Mouse (Mus musculus): Measurements from ENCODE around the gene Tmem135. TPM values are rescaled to one million over a fixed set of nuclear protein-coding genes. Genes with fewer than 3 reads are reported as not detected.
A peak's percentile ranks its signal among the peaks of the same experiment; 100 is the strongest.

Tmem135 gene
- total RNA-seq, 2 experiments from 2014 or later: 58.1 to 62.4 TPM

DNA sequence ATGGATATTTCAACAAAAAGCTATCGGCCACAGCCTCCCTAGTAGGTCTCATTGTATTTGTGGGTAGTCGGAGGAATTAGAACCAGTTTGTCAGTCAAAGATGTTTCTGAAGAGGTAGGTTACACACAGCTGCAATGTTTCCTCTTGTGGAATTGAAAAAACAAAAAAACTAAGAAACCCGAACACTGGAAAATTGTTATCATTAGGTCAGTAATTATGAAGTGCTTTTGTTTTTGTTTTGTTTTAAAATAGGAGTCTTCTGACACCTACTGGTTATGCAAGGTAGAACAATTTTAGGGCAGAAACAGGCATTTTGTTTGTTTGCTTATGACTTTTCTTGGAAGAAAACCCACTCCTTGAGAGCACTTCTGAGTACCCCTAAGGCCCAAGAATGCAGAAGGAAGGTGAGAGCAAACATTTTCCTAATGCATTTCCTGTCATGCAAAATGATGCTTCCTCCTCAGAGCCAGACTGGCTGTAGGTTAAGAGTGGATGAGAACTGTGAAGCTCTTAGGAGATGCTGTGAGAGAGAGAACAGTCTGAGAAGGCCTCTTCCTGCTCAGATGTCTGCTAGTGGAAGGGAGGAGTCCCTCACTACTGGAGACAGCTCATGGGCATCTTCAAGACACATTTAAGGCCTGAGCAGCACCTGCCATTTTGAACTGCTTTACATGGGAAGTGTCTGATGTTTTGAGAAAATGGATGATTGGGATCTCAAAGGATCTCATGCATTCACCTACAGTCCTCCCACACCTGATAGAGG, 15.1 kb upstream of the Tmem135 start:
- DNase-seq (ENCODE audit: low spot score in 2 of 2): no peak

DNA sequence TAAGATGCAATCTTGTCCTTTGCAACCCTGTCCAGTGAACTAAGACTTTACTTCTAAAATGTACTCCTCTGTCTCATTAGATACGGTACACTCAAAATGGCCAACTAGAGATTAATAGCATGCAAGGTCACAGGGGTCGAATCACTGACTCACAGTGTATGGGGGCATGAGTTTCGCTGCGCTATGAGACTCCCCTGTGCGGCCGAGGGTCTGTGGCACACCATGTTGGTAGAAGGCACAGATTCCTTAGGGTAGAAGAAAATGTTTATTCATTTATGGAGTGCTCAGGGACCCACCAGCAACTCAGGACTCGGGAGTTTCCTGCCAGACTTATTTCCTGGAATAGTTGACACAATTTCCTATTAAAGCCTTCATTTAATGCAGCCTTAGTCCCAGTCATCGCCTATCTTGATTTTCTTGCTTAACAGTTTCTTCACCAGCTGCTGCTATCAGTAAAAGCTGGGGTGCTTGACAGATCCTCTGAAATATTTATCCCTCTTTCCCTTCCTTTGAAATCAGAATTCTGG, 14.2 kb upstream of the Tmem135 start:
- DNase-seq (ENCODE audit: low spot score in 2 of 2): no peak

DNA sequence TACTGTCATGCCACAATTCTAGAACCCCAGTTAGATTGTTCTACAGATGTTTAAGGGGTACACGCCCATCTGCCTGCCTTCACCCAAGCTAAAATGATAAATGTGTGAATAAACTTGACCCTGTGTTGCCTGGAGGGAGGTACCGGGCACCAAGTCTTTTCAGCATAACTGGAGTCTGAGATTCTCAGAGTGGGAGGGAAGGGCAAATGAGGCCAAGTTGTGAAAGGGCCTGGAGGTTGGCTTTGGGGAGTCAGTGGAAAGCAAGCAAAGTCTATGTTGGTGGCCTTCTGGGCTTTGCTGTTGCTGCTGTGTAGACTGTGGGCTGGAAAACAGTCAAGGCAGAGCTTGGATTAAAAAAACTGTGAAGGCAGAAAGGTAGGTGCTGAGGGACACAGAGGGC, 13.7 kb upstream of the Tmem135 start:
- DNase-seq (ENCODE audit: low spot score in 2 of 2): no peak

DNA sequence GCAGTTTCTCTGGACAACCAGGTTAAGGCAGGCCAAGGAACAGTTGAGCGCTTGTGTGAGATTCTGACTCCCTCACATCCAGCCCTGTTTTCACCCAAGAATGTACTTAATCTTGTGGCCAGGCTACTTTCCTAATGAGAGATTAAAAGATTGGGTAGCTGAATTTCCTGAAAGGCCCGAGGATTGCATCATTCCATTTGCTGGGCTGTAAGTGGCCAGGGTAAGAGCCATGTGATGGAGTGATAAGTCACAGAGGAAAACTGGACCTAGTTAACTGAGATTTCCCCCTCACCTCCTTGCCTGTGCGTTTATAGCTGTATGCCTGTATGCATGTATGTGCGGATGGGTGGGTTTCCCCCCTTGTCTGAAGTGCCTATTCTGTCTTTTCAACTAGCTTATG, 12.0 kb upstream of the Tmem135 start:
- DNase-seq (ENCODE audit: low spot score in 2 of 2): no peak

DNA sequence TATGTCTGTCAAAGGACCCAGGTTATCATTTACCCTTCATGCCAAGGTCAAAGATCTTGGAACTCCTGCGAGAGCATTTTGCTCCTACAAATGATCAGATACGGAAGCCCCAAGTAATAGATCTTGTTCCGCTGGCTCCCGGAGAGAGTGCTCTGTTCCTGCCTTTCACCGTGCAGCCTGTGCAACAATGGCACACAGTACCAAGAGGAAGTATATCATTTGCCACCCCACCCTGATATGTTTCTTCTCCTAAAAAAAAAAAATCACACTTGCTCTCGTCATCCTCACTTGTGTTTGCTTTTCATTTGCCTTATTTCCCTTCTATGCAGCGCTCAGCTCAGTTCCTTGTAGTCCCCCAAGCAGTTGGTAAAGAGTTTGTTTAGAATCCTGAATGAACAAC, 8.1 kb upstream of the Tmem135 start:
- DNase-seq (ENCODE audit: low spot score in 2 of 2): no peak

DNA sequence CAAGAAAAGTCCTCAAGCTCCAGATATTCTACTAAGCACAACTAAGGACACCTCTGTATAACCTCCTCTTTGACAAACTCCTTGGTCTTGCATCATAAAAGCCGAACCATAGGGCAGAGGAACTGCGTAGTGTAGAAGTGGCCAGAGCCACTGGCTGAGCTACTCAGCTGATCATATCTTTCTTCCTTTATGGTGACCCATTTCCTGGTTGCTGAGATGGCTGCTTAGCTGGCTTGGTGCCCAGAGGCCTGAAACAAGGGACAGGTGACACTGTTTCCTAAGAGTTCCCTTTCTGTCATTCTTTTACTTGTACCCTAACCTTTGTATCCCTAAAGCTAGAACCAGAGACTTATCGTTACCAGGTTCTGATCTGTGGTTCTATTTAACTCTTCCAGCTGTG, 7.3 kb upstream of the Tmem135 start:
- DNase-seq (ENCODE audit: low spot score in 2 of 2): no peak

DNA sequence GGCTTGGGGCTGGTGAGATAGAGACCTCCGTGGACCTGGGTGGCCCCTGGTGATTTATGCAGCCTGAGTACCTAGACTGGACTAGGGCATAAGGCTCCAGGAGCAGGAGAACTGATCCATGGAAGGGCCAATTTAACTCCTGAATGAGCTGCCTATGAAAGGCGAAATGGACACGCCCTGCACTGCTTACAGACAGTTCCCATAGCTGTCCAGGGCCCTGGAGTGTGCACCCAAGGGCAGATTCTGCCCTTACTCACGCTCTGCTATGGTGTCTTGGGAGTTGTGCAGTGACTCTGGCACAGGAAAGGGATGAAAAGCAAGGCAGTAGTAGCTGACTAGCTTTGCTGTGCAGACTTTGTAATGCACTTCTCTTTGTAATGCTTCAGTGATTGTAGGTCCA, 6.3 kb upstream of the Tmem135 start:
- DNase-seq (ENCODE audit: low spot score in 2 of 2): no peak

DNA sequence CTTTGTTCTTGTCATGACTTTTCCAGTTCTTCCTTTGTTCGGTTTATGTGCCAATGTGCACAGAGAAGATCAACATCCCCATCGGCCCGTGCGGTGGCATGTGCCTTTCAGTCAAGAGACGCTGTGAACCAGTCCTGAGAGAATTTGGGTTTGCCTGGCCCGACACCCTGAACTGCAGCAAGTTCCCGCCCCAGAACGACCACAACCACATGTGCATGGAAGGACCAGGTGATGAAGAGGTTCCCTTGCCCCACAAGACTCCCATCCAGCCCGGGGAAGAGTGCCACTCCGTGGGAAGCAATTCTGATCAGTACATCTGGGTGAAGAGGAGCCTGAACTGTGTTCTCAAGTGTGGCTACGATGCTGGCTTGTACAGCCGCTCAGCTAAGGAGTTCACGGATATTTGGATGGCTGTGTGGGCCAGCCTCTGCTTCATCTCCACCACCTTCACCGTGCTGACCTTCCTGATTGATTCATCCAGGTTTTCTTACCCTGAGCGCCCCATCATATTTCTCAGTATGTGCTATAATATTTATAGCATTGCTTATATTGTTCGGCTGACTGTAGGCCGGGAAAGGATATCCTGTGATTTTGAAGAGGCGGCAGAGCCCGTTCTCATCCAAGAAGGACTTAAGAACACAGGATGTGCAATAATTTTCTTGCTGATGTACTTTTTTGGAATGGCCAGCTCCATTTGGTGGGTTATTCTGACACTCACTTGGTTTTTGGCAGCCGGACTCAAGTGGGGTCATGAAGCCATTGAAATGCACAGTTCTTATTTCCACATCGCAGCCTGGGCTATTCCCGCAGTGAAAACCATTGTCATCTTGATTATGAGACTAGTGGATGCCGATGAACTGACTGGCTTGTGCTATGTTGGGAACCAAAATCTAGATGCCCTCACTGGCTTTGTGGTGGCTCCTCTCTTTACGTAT, 3.3 kb upstream of the Tmem135 start:
- DNase-seq (ENCODE audit: low spot score in 2 of 2): no peak

DNA sequence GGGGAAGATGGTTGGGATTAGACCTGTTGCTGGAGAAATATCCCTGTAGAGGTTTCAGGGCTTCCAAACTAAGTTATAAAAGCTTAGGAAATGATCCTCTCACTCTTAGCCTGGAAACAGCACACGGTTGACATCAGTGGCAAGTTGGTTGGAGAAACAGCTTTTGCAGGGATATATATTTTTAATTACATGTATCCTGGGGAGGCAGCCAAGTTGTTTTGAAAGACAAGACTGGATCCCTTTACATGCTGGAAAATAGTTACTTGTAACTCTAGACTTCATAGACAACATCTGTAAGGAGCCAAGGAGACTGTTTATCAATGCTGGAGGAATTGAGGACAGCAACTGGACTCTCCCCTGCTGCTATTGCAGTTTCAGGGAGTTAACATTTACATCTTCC, 2.0 kb upstream of the Tmem135 start:
- DNase-seq (ENCODE audit: low spot score in 2 of 2): no peak

DNA sequence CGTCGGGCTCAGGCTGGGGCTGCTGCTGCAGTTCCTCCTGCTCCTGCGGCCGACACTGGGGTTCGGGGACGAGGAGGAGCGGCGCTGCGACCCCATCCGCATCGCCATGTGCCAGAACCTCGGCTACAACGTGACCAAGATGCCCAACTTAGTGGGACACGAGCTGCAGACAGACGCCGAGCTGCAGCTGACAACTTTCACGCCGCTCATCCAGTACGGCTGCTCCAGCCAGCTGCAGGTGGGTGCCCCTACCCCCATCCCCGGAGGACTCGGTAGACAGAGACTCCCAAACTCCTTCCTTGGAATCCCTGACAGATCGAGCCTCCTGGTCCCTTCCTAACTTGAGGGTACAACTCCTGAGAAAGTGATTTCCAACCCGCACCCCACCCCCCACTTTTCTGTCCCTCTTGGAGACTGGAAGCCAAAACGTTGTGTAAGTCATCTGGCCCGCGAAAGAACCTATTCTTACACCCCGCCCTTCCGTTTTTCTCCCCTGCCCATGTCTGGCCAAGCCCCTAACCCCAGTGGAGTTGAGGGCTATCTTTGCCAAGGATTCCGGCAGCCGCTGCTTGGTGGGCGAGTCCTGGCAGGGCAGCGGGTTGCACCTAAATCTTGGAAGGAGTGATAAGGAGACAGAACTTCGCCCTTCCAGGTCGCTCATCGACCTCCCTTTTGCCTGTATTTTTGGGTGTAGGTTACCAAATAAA, 865 bp upstream of the Tmem135 start:
- DNase-seq (ENCODE audit: low spot score in 2 of 2): peak in 1 of 2 experiments; percentile 9

DNA sequence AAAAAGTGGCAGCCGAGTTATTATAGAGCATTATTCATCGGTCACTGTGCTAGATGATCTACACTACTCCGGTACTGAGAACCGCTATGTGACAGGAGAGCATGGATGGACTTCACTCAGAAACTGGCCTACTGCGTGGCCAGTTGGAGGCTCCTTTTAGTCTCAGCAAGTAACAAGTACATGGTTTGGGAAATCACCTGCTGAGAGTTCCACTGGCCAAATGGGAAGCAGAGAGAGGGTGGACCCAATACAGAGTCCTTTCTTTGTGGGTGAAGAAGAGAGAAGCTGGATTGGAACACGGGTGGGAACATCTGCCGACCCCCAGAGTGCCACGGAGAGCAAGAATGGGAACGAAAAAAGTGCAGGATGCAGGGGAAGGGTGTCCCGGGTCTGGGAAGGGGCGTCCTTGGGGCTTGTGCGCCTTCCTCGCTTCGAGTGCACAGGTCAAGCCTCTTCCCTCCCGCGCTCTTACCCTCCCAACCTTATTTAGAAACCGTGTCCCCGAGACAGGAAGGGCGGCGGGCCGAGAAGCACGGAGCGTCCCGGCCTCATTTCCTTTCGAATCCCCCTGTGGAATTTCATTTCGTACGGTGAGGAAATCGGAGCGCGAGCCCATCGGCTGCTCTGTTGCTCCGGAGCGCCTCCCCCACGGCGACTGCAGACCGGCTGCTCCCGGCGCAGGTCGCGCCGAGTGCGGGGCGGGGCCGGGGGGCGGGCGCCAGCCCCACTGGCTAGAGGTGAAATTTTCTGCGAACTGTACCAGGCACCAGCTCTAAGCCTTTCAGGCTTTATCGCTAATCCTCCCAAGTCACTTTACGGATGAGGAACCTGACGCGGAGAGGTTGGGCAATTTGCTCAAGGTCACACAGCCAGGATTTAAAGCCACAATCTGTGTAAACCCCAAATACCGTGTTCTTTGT, 709 bp downstream of the Tmem135 start:
- peak; percentile 48 to 68 for DNase-seq (ENCODE audit: low spot score in 2 of 2)

DNA sequence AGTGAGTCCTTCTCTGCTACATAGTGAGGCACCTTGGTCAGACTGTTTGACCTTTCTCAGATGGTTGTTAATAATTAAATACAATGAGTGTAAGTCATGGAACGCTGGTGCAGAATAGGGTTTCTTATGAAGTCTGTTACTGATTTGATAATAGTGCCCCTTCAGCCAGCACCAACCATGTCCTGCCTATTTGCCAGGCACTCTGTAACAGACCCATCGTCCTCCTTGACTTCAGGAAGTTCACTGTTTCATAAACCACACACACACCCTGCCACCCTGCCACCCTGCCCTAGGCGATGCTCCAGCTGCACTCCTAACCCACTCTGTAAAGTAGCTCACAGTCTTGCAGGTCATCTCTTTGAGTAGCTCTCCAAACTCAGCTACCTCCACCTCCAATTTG, 2.1 kb downstream of the Tmem135 start:
- no peak for DNase-seq (ENCODE audit: low spot score in 2 of 2)

DNA sequence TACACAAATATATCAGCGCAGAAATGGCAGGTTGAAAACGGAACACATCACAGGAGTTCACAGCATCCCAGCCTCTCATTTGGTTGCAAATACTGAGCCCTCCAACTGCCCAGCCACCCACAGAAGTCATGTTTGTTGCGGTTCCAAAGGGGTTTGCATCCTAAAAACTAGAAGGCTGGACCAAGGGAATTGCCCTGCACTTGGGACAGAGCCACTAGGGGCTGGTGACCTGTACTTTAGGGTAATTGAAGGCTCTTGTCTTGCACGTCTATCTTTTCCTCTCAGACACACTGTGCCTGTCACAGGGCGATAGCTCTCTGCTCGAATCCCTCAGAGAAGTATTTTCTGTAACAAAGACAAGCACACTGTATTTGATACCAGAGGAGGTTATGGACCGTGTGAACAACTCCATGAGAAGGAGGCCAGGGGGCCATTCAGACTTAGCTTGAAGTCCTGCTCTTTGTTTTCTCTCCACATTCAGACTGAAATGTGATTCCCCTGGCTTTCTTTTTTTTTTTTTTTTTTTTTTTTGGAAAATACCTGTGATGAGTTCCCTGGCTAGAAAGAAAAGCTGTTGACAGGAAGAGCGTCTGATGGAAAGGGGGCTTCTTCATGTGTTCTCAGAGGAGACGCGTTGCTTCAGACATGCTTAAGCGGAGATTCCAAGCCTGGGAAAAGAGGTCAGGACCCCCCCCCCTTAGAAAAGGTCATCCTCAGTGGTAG, 2.7 kb downstream of the Tmem135 start:
- no peak for DNase-seq (ENCODE audit: low spot score in 2 of 2)

DNA sequence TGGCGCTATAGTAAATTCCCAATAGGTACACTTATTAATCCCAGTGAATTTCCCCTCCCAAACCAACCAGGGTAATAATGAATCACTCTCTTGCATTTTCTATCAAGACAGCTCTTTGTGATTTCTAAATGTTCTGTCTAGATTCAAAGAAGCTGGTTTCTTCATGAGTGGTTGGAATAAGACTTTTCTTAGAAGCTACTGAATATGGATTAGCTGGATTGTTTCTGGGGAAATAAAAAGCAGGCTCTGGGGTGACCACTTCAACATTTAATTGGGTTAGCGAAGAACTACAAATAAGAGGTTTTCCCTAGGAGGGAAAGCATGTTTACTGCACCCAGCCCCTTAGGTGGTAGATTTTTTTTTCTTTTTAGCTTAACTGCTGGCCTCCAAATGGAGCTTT, 3.3 kb downstream of the Tmem135 start:
- DNase-seq (ENCODE audit: low spot score in 2 of 2): no peak

DNA sequence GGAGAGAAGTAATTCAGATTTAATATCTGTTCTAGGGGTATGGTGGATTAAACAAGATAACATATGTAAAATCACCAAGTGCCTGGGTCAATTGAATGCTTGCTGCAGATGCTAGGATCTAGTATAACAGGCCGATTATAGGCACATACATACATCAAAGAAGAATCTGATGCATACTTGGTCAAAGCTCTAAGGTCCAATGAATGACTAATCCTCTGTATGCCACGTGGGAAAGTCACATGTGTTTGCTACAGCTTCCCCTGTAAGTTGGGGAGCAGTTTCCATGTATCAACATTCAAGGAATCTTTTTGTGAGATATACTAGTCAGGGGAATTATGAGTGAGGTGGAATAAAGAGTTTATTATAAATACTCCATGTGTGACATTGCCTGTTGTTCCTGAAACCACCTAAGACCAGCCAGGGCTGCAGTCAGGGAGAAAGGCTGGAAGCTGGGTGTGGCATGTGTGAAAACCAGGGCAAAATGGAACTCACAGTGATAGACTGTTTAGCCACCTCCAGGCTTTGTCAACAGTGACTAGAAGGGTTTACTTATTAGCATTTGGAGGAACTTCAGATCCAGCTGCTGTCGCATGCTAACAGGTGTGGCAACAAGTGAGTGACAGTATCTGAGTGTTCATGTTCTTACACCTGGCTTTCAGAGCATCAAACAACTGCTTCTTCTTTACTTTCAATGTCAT, 6.0 kb downstream of the Tmem135 start:
- DNase-seq (ENCODE audit: low spot score in 2 of 2): no peak

DNA sequence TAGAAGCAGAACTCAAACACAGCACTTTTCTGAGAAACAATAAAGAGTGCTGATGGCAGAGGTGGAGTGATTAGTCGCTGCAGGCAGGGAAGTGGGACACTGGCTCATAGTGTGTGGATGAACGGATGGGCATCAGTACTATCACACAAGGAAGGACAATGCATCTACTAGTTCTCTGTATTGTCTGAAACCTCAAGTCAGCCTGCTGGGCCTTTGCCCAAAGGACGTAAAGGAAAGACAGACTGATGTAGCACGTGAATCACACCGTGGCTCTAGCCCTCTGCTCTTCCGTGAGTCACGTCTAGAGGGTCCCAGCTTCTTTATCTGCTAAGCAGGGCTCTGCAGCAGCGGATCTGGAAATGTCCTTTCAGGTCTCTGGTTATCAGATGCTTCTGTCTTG, 7.6 kb downstream of the Tmem135 start:
- no peak for DNase-seq (ENCODE audit: low spot score in 2 of 2)

DNA sequence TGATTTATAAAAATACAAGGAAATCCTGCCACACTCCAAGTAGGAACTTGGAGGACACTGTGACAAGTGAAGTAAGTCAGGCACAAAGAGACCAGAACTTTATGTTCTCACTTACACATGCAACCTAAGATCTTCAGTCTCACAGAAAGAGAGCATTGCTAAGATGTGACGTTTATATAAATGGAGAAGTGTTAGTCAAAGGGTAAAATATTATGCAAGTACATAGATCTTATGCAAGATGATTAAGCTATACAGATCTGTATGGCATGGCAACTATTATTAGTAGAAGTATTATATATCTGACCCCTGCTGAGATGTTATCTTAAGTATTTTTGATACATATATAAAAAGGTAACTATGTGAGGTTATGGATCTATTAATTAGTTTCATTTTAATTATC, 8.6 kb downstream of the Tmem135 start:
- no peak for DNase-seq (ENCODE audit: low spot score in 2 of 2)

DNA sequence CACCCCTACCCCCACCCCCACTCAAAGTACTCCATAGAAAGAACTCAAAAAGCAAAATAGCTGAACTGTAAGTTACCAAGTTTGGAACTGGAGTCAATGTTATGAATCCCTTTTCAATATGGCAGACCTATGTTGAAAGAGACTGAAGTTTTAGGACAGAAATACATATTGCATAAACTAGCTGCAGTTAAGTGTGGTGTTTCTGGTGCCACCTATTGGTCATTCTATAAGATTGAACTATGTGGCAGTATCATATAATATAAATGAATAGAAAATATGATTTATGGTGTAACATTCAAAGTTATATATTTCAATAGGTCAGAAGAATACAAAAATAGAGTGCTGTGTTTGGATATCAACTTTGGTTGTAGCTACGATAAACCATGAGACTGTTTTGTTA, 11.2 kb downstream of the Tmem135 start:
- no peak for DNase-seq (ENCODE audit: low spot score in 2 of 2)

DNA sequence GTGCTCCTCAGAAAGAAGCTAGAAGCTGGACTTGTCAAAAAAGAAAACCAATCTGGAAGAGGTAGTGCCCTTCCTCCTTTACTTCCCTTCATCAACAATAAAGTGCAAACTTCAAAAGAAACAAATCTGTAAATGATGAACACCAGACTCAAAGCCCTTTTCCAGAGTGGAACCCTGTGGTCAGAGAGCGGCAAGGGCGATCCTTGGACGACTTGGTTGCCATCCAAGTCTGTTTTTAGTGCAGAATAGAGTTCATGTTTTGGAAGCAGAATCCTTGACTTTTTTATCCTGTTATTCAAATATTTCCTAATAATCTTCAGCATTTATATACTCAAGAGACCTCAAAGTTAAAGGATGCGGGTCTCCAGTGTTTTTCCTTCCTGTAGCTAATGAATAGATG, 11.6 kb downstream of the Tmem135 start:
- no peak for DNase-seq (ENCODE audit: low spot score in 2 of 2)

All from left cerebral cortex, adult 18-20 months (tissue).